Mouse (Mus musculus) liver, adult 2 months (tissue): ENCODE results near the gene Frrs1.

Experiments
- CTCF ChIP-seq: fragments of 200-500 bp; IDR thresholded peaks from 2 replicates; pipeline ENCODE4 v1.5.1; 2011; ENCODE audit warnings: low read depth, low read length, control low read depth
- POLR2A ChIP-seq: fragments of 200-500 bp; IDR thresholded peaks from 2 replicates; pipeline ENCODE4 v1.6.1; 2011; ENCODE audit warnings: low read length, control low read depth; ENCODE audit not compliant: insufficient read depth; ENCODE audit errors: extremely low read depth

DNA sequence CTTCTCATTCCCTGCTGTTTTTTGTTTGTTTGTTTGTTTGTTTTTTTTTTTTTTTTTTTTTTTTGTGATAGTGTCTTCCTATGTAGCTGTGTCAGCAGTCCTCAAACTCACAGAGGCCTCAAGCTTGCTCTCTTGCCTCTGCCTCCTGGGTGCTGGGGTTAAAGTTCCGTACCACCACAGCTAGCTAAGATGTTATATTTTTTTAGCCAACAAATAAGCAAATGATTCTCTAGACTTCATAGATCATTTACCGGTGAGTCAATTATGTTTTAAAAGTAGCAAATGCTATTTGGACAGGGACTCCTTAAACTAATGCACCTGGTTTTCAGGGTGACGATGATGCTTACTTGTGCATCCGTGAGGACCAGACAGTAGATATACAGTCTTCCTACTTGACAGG is 31.3 kb downstream of the Frrs1 start:
- TF ChIP-seq CTCF (no peak), POLR2A (no peak)
